Mouse (Mus musculus) lung, adult 18-20 months (tissue): Measurements from ENCODE around the gene Dlgap3.
A peak's percentile ranks its signal among the peaks of the same experiment; 100 is the strongest.

Source experiments
- DNase-seq, 2 experiments: peaks; one replicate each; pipeline ENCODE4 v3.0.0; 2022; ENCODE audit warnings: mixed read lengths in 2 of 2

The Dlgap3 gene

DNA sequence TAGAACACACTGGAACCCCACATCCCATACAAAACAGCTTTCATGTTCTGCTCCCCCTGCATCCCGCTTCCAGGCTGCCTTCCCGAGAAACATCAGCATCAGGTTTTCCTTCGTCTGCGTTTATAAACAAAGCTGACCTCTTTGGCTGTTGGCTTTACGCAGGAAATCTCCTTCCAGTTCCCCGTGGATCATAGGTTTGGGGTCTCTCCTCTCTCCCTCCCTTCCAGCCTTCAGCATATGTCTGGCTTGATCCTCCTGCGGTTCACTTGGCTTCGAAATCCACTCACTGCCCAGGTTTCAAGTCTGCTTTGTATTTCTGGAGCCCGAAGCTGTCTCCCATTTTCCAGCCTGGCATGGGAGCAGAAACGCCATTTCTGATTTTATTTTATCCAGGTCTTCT, 54.3 kb downstream of the Dlgap3 start:
- no peak for DNase-seq

DNA sequence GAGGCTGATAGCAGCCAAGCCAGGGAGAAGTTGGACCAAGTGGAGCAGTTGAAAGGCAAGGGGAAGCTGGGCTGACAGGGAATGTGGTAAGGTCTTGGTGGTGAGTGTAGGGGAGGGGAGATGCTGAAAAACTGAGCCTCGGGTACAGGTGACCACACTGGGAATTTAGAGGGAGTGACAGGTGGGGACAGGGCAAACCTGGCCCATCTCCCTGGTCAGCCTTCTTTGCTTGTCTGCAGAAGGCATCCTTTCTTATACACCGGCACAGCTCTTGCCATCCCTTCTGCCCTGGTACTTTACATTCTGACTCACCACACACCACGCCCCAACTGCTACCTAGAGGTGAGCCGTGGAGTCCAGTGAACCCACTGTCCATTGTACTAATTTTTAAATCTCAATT, 54.8 kb downstream of the Dlgap3 start:
- DNase-seq = no peak

DNA sequence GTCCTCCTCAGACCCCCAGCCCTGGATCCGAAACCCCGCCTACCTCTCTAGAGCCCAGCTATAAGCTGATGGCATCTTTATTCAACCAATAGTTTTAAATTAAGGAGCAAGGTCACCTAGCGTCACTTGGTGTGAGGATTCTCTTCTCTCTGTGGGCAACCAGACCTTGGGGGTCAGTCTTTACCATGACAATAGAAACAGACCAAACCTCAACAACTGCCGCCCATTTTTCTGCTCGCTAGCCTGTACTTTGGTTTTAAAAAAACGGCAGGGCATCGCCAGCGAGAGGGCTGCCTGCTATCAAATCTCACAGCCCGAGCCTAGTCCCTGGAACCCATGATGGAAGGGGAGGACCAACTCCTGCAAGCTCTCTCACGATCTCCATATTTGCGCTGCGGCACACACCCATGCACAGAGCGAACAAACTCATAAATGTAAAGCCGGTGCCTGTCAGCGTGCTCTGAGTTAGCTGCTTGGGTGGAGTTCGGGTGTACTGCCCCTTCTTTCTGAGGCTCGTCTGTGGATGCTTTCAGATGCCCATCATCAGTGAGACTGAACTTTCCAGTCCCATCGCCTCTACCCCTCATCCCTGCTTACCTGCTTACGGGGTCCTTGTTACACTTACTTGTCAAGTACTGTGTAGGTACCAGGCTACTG, 55.6 kb downstream of the Dlgap3 start:
- DNase-seq = no peak

DNA sequence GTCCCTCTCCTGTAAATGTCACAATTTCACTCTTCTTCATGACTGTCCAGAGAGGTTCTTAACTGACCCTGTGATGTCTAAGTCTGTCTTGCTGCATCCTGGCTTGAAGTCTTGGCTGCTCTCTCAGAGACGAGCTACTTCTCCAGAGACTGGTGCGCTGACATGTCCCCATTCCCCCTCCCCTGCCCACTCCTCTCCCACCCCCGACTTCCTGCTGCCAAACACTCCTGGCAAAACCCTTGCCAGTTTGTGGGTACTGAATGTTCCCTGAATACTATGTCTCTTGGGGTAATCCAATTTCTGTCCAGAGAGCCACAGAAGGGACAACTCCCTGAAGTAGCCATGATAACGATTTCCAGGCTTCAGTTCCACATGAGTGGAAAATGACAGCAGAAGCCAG, 57.1 kb downstream of the Dlgap3 start:
- no peak for DNase-seq

DNA sequence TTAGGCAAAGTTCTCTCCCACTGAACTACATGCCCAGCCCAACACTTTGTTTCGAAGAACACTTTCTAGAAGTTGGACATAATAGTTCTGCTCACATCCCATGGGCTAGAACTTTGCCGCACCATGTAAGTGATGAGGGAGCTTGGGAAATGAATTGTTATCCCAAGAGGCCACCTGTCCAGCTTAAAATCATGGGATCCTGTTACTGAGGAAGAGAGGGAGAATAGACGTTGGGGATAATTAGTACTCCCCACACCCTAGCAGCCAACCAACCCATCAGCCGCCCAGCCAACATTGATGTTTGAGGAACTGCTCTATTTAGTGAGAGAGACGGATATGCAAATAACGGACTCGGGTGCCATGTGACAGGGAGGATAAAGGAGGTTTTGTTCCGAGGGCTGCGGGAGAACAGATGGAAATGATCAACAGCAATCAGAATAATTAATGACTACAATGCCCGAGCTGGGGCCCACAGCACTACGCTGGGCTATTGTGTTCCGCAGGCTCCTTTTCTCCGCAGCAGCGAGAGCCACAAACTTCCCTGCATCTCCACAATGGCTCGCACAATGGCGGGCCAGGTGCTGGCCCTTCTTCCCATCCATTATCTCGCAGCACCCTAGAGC, 58.2 kb downstream of the Dlgap3 start:
- no peak for DNase-seq

DNA sequence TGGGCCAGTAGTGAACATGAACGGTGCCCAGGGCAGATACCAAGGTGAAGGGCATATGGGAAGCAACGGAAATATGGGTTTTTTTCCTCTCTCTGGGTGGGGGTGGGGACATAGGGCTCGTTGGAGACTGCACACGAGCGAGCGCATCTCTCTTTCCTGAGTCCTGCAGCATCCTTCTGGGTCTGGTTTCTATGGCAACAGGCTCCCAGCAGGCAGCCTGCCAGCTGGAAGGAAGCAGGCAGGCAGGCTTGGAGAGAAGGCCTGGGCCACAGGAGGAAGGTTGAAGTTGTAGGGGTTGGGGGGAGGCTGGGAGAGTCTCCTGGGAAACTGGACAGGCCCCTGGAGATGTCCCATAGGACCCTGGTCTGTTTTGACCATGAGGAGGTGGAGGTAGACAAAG, 63.0 kb downstream of the Dlgap3 start:
- DNase-seq = no peak

DNA sequence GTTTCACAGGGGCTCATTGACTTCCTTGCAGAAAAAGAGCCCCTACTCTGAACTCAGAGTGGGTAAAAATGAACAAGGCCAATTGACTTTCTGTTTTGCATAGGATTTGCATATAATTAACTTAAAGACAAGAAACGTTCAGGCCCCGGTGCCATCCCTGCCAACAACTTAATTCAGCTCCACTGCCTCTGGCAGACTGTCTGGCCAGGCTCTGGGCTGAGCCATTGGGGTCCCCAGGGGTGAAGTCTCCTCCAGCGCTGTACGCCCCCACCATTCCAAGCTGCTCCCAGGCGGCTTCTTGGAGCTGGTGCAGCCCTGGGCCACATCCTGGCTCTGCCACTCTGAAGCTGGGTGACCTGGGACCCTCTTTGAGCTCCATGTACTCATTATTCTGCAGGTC, 63.5 kb downstream of the Dlgap3 start:
- DNase-seq = no peak

DNA sequence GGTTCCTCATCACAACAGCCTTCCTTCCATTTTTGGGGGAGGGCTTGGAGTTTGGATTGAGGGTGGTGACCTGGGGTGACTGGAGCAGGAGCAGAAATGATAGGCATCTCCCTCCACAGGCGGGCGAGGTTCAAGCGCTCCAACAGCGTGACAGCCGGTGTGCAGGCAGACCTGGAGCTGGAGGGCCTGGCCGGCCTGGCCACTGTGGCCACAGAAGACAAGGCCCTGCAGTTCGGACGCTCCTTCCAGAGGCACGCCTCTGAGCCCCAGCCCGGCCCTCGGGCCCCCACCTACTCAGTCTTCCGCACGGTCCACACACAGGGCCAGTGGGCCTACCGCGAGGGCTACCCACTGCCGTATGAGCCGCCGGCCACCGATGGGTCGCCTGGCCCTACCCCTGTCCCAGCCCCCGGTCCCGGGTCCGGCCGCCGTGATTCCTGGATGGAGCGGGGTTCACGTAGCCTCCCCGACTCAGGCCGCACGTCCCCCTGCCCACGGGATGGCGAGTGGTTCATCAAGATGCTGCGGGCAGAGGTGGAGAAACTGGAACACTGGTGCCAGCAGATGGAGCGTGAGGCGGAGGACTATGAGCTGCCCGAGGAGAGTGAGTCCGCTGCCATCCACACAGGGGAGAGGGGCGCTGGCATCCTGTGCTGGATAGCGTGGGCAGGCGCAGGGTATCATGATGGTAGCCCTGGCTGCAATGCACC, 64.6 kb downstream of the Dlgap3 start:
- no peak for DNase-seq

DNA sequence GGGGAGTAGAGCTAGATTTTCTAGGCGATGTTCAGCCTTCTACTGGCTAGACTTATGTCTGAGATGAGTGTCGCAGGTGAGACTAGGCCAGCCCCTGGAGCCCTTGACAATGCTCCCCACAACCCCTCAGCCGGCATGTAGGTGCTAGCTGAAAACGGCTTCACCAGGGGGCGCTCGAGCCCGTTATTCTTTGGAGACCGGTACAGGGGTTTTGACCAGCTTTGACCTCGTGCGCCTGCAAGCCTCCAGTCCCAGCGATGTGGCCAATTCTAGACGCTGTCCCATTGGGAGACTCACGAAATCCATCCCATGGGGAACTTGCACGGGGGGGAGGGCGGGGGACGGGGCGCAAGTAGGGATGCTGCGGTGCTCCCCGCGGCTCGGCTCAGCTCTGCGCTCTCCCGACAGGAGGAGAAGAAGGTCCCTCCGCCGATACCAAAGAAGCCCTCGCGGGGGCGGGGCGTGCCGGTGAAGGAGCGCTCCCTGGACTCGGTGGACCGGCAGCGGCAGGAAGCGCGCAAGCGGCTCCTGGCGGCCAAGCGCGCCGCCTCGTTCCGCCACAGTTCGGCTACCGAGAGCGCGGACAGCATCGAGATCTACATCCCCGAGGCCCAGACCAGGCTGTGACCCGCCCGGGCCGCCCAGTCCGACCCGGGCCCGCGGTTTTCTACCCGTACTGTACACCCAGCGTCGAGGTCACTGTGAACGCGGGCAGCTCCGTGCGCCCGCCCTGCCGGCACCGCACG, 66.9 kb downstream of the Dlgap3 start:
- DNase-seq = peak; percentile 82 to 85

DNA sequence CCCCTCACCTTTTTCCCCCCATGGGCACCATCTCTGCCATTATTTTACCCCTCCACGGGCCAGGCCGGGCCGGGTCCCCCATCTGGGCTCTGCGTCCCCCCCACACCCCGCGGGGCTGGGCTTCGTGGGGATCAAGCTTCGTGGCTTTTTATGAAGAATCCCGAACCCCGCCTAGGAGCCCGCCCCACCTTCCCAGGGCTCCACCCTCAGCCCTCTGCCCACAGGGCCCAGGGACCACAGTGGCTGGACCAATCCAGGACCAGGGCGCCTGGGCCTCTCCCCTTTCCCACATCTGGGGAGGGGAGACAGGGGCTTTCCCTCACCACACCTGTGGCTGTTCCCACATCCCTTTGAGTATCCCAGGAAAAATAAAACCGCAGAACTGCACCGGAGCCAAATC, 67.6 kb downstream of the Dlgap3 start:
- DNase-seq = no peak

DNA sequence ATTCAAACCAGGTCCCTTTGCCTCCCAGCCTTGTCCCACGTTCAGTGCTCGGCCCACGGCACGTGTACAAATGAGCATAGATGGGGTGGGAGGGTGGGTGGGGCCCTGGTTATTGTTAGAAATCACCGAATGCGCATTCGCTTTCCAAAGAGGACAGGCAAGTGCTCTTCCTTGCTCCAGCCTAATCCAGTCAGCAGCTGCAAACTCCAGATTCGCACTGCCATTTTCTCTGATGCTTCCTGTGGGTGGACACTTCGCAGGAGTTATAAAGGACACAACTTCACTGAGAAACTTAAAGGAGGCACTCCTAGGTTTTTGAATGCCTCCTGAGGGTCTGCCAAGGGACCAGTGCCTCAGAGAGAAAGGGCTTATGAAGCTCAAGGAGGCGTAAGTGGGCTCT, 68.3 kb downstream of the Dlgap3 start:
- DNase-seq = no peak

DNA sequence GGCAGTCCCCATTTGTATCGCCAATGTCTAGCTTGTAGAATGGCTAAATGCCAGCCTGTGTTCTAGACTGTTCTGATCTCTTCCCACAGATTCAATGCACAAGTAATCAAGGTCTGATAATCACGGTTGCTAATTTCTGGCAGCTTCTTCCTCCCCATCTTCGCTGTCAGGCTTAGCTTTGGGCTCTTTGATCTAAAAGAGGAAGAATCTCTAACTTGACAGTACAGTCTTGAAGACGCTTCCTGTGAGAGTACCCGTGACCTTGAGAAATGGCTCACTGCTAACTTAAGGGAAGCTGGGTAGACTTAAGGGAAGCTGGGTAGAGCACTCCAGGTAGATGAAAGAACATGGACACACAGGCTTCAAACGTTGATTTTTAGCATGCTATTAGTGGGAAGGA, 73.7 kb downstream of the Dlgap3 start:
- no peak for DNase-seq

DNA sequence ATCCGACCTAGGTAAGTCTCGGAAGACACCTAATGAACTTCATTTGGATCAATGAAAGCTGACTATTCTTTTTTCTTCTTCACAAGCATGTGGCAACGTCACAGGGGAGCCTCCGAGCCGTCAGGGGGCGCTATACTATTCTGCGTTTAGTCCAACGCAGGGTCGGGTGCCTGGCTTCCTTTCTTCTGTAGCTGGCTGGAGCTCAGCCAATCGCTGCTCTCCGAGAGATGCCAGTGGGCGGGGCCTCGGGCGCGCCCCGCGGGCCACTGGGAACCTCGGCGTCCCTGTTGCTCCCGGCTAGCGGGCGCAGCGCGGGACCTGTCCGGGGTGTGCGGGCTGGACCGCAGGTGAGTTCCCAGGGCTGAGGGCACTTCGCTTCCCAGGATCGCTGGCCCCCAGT, 74.5 kb downstream of the Dlgap3 start, which contains the start of gene Smim12:
Gene Smim12, plus strand, starts transcription at position 233 of the 400 bp plus-strand sequence.
- peak; percentile 98 for DNase-seq

DNA sequence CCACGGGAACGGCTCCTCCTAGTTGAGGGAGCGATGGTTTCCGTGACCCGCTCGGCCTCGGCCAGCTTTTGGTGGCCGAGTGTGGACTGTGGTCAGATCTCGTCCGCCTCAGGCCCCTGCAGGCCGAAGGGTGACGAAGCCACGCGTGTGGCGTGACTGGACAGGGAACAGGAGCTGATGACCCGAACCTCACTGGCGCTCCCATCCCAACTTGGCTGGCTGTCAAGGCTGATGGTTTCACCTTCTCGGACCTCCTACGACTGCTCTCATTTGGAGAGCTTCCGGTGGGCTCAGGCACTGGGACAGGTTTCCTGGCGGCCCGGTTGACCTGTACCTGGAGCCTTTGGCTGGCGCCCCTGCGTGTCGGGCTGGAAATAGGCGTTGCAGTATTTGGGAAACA, 74.9 kb downstream of the Dlgap3 start:
- DNase-seq = no peak

DNA sequence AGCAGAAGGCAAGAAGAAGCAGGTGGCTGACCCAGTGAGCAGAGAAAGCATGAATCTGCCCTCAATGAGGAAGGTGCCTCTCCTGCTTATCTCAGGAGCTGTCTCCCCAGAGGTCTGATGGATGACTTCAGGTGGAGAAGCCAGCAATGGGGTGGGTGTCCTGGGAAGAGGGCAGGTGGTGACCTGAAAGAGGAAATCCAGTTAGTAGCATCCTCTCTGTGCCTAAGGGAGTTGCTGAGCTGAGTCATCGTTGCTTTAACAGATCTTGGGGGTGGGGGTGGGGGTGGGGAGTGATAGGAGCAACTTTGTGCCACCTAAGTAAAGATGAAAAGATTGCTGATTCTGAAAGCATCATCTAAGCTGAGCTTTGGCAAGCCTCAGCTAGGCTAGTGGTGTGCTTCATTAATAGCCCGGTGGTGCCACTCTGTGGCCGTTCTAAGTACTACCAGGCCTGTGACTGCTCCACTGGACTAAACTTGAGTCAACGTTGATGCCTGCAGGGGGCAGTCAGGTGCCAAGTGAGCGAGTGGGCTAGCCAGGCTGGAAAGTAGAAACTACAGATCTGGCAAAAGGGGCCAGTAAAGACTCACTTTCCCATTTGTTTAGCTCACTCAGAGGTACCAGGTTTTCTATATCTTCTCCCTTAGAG, 80.8 kb downstream of the Dlgap3 start:
- DNase-seq = peak; percentile 92 to 94

DNA sequence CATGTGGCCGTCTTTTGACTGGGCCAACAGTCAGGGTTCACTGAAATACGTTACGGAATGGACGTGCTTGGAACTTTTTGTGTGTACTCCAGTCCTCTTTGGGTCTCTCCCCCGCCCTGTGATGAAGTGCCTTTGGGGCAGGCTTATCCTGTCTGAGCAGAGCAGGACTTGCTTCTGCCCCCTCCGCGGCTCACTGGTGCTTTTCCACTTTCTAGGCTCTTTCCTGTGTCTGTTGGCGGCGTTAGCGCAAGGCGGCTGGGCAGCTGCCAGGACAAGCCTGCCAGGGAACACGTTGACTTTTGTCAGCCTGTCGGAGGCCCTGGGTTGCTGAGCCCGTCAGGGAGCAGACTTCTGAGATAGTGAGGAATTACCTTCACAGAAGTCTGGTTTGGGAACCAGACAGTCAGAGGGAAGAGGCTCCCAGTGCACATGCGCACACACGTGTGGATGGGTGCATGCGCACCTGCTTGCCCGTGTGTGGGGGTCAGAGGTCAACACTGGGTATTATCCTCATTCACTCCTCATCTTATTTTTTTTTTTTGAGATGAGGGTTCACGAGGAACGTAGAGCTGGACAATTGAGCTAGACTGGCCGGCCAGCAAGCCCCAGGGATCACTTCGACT, 83.1 kb downstream of the Dlgap3 start:
- DNase-seq = peak; percentile 76 to 86

DNA sequence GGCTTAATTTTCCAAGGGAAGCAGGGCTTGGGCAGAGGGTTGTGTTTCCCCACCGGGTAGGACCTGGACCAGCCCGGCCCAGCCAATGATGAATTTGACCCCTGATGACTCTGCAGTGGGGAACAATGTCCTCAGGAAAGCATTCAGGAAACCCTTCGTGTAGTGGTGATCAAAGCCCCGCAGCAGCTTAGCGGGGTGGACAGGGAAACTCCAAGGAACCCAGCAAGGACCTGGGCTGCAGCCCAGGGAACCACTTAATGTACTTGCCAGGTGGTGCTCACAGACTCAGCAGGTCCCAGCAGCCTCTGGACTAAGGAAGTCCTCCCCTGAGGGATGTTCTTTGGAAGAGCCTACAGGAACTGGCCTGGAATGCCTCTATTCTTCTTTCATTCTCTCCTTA, 87.7 kb downstream of the Dlgap3 start:
- peak in 1 of 2 experiments; percentile 18 for DNase-seq

DNA sequence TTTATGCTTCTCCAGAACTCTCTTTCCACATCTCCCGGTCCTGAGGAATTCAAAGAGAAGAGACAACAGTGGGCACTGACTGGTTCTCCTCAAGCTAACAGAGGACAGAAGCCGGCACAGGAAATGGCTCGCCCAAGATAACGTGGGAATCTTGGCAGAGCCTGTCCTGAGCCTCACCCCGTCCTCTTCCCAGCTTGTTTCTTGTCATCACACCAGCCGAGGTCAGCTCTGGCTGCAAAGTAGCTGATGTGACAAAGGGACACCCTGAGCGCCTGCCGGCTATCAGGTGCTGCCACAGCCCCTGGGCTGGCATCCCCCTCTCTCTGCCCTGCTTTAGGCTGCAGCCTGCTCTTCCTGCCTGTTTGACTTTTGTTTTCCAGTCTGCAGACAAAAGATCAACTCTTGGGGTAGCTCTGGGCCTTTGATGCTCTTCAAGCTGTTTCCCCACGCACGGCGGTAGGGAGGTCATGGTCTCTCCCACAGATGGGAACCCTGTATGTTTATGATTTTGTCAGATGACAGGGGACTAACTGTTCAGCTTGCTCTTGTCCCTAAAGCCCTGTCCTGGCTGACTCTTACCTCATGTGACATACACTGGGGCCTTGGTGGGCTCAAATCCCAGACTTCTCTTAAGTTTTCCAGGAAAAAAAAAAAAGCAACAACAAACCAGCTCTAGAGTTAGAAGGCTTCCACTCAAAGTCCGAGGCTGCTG, 89.3 kb downstream of the Dlgap3 start:
- peak; percentile 77 to 83 for DNase-seq

DNA sequence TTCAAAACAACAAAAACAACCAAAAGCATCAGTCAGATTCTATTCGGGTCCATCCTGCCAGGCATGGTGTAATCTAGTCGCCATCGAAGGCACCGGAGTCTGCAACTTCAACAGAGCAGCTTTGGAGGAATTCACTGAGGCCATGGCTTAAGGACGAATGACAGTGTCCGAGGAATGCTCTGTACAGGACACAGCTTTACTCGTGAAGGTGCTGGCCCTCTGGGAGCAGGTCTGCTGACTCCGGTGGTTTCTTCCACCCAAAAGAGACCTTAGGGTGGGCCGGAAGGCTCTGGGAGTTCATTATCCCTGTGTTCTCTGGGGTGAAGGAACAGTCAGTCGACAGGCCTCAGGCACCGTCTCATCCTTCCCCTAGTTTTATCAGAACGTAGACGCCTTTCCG, 92.6 kb downstream of the Dlgap3 start:
- DNase-seq = no peak

DNA sequence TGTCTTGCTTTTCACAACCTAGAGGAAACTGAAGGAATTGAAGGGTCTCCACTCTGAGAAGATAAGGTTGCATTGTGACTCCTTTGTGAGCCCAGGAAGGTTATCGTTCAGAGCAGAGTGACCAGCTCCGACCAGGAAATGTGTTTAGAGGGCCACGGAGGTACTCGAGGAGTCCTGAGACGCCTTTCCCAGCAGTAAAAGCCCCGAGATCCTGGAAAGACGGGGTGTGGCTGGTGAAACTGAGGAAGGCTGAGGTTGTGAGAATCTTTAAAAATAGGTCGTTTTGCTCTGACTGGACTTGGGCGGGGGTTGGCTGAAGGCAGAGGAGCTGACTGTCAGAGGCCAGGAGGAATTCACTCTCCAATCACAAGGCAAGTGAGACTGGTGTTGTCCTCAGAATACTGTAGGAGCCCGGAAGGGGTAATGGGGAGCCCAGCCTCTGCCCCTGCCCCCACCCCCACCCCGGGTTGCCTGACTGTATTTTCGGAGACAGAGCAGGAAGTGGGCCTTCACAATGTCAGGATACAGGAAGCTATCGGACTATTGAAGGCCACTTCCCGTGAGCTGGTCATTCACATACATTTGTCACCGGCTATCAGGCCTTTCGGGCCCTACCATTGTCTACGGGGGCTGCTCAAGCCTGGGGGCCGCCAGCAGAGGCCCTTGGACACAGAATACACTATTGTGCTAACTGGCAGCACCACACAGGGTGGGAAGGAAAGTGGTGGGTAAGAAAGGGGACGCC, 94.6 kb downstream of the Dlgap3 start:
- peak; percentile 55 to 72 for DNase-seq

DNA sequence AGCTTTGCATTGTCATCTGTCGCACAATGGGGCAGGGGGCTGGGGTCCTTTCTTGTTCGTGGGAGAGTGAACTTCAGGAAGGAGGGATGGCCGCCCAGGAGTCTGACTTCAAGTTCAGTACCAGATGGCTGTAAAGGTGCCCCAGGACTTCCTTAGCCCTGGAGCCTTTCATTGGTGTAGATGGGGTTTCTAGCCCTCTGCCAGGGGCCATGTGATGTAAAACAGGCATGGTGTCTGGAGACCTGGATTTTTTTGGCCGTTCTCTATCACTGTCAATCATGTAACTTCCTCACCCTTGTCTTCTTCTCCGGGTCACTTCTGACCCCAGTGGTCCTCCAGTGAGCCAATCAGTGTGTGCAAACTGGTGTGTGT, 95.2 kb downstream of the Dlgap3 start:
- DNase-seq = no peak
